Mouse (Mus musculus): ENCODE measurements around the gene Zrsr2.

Zrsr2 gene

DNA sequence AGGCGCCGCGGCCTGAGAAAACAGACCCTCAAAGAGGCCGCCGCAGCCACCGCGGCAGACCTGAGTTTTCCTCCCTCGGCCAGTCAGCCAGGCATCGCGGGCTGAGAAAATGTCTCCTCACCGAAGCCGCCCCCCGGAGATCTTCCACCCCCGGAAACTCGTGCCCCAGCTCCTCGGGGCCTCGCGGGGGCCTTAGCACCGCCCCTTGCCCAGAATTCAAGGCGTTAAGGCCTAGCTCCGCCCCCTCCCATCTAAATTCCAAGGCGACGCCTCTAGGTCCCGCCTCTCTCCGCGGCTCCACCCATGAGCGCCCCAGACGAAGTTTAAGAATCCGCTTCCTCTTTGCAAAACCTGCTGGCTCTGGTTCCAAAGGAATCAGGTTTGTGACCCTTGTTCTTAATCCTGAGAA is at the start of gene Zrsr2:
Zrsr2 (minus strand) TSS at position 195 of the 409 bp plus-strand sequence.
- DNase-seq (ENCODE audit: low spot score in 2 of 2) = peak; percentile 57 to 75

DNA sequence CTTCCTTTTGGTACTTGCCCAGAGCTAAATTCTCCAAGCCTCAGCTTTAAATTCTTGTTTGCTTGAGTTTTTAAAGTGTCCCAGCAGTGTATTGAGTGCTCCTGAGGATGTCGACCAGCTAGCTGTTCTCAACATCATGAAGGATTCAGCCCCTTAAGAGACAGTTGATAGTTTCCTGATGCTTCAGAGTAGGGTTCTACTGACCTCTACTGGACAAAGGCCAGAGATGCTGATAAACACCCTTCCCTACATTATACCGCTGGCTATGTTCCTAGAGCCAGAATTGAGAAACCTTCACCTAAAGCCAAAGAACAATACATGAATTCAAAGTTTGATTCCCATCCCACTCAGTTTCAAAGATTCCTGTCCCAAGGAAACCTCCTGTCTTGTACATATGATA is 46.3 kb upstream of the Zrsr2 start:
- DNase-seq (ENCODE audit: low spot score in 2 of 2) = no peak

DNA sequence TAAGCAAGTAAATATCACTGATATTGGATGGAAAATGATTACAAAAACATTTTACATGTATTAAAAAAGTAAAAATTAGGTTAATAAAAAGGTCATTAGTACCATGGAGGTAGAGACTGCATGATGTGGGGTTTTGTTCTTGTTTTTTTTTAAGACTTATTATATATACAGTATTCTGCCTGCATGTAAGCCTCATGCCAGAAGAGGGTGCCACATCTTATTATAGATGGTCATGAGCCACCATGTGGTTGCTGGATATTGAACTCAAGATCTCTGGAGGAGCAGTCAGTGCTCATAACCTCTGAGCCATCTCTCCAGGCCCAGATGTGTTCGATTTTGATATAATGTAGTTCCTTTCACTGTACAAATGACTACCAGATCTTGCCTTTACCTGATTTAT is 41.4 kb upstream of the Zrsr2 start:
- no peak for DNase-seq (ENCODE audit: low spot score in 2 of 2)

GRCm38 (mm10) chrX:163996754-163997153 is 38.3 kb upstream of the Zrsr2 start:
- DNase-seq (ENCODE audit: low spot score in 2 of 2) = no peak

DNA sequence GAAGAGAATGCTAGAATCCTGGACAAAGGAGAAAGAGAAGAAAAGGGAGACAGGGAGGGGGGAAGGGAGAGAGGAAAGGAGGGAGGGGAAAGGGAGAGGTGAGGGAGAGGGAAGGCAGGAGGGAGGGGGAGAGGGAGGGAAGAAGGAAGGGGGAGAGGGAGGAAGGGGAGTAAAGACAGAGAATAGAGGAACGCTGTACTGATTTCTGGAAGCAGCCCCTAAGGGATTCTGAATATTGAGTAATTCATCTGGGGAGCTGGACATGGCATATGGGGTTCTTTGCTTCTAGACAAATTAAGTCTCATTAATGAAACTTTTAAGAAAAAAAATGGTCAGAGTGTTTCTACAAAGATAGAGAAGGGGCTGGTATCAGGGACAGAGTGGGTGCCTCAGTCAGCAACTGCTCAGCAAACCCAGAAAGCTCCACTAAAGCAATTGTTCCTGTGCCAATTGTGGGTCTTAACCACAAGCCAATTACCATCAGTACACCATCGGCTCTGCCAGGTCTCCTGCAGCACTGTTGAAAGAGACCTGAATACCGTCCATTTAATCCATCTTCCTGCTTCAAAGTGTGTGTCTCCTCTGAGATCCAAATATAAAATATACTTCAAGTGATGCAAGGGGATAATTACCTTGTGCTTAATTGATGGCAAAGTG is 29.4 kb upstream of the Zrsr2 start:
- no peak for DNase-seq (ENCODE audit: low spot score in 2 of 2)

- DNase-seq (ENCODE audit: low spot score in 2 of 2) = no peak
Measured at GRCm38 (mm10) chrX:163982129-163982528, 23.7 kb upstream of the Zrsr2 start.

DNA sequence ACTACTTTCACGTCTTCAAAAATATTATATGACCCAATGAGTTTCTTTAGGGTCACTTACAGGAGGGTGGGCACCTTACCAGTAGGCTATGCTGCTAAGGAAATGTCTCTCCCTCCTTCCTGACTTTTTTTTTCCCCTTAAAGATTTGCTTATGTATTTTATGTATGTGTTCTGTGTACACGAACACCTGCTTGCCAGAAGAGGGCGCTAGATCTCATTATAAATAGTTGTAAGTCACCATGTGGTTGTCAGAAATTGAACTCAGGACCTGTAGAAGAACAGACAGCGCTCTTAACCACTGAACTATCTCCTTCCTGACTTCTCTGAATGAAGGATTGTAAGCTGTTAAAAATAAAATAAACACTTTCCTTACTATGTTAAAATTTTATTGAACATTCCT is 23.0 kb upstream of the Zrsr2 start:
- DNase-seq (ENCODE audit: low spot score in 2 of 2) = no peak

DNA sequence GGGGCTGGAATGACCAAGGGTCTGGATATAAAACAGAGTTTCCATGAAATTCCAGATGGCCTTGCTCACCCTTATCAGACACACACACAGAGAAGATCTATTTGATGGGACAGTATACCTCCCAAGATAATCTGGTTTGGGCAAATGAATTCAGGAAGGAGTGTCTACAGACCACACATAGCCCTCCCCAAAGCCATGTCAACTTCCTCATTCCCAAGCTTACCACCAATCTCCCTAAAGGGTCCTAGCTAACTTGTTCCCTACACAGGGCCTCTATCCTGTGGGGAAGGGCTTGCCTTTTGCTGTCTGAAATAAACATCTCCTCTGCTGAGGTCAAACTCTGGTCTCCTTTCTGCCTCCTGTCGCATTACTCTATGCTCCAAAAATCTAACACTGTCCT is 22.6 kb upstream of the Zrsr2 start:
- no peak for DNase-seq (ENCODE audit: low spot score in 2 of 2)

- DNase-seq (ENCODE audit: low spot score in 2 of 2) = peak; percentile 7 to 36
Measured at GRCm38 (mm10) chrX:163957803-163958466, 526 bp downstream of the Zrsr2 start.

DNA sequence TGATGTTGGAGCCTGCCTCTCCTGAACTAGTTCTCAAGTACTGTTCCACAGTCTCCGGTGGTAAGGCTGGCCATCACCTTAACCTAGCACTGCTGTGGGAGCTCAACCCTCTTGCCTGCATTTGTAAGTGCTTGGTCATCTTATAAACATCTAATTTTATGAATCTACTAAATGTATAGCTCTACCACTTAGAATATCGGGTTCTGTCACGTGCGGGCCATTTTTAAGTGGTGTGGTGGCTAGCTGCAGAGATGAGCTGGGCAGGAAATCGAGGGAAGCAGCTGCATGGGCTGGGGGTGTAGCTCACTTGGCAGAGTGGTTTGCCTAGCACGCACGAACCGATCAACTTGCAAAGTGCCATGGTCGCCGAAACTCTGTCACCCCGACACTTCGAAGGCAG is 1.1 kb downstream of the Zrsr2 start:
- no peak for DNase-seq (ENCODE audit: low spot score in 2 of 2)

DNA sequence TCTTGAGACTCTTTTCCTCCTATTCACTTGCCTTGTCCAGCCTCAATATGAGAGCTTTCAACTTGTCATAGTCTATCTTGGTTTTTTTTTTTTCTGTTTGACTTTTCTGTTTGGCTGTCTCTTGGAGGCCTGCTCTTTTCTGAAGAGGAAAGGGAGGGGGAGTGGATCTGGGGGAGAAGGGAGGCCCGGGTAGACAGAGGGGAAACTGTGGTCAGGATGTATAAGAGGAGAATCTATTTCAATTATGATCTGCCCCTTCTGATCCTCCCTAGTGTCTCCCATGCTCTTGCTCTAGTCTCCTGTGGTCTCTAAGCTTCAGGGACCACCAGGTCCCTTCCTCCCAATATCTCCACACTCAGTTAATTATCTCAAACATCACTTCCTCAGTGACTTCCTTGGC is 6.8 kb downstream of the Zrsr2 start:
- DNase-seq (ENCODE audit: low spot score in 2 of 2) = no peak

DNA sequence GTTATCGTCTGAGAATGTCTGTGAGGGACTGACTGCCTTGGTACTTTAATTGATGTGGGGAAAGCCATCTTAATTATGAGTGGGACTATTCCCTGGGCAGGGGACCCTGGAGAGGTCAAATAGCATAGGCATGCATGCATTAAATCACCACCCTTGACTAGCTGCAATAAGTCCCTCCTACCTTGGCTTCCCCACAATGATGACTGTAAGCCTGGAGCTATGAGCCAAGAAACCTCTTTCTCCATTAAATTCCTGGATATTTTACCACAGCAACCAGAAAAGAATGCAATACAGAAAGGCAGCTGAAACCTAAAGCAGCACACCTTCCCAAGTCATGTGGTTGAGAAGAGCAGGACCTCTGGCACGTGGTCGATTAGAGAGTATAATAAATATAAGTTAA is 14.1 kb downstream of the Zrsr2 start:
- DNase-seq (ENCODE audit: low spot score in 2 of 2) = no peak

DNA sequence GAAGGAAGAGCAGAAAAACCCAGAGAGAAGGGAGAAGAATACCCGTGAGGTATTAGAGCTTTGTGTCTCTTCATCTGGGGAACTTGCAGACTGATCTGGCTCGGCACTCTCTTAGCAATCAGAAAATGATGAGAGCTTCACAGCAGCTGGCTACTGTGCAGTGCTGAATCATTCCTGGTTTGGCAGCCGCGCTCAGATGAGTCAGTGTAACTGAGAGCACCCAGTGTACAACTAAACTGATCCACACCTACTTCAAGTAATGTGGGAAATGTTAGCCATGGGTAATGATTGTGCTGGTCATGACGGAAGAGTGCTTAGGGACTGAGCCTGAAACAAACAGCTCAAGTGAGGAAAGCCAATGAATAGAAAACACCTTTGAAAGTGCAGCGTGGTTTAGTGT is 19.9 kb downstream of the Zrsr2 start:
- DNase-seq (ENCODE audit: low spot score in 2 of 2) = peak; percentile 51 to 62

DNA sequence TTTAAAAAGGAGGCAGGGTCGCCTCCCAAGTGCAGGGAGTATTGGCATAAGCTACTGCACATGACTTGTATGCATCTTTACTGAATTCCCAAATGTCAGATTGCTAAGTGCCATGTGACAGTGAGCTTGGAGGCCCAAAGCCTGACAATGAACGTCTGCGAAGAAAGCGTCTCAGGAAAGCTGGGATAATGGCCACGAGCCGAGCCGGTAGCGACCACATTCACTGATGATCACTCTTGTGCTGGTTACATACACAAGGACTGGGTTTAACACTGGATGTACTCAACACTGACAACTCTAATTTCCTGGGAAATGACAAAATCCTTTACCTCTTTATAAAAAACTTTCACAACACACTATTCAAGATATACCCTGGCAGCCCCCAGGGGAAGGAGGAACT is 23.7 kb downstream of the Zrsr2 start:
- DNase-seq (ENCODE audit: low spot score in 2 of 2) = no peak

GRCm38 (mm10) chrX:163929550-163929949 is 28.9 kb downstream of the Zrsr2 start:
- no peak for DNase-seq (ENCODE audit: low spot score in 2 of 2)

- DNase-seq (ENCODE audit: low spot score in 2 of 2) = no peak
Measured at GRCm38 (mm10) chrX:163912791-163913190, 45.7 kb downstream of the Zrsr2 start.

GRCm38 (mm10) chrX:163909381-163909780 is 49.1 kb downstream of the Zrsr2 start:
- peak; percentile 2 to 3 for DNase-seq (ENCODE audit: low spot score in 2 of 2)

- DNase-seq (ENCODE audit: low spot score in 2 of 2) = peak; percentile 92
Measured at GRCm38 (mm10) chrX:163908337-163909250, 49.9 kb downstream of the Zrsr2 start, which contains the start of gene Ap1s2. Gene Ap1s2 (plus strand): TSS chrX:163909017.

DNA sequence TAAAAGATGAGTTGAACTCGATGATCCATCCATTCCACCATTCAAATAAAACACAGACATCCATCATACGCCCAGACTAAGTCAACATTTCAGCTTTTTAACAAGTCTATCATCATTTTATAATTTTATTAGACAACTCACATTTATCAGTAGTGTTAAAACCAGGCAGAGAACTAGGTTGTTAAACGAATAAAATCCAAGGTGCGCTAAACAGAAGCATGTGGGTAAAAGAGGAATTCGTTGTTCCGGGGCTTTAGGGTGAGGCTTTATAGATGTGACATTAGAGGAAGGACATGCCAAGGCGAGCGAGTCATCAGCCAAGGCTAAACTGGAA is 50.5 kb downstream of the Zrsr2 start:
- DNase-seq (ENCODE audit: low spot score in 2 of 2) = no peak

DNA sequence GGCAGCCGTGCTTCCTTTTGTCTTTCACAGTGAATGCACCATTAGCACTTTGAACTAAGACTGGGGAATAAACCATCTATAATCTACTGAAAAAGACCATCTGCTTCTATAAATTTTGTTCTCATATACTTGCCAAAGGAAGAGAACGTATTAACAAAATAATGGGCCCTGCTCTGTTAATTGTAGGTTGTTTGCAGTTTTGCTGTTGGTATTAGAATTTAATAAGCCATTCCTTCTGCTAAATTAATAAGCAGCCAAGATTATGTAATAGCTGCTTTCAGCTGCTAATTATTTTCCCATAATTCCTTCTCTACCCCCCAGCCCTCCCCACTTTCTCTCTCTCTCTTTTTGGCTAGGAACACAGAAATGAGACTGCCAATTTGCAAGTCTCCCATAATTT is 51.6 kb downstream of the Zrsr2 start:
- no peak for DNase-seq (ENCODE audit: low spot score in 2 of 2)

DNA sequence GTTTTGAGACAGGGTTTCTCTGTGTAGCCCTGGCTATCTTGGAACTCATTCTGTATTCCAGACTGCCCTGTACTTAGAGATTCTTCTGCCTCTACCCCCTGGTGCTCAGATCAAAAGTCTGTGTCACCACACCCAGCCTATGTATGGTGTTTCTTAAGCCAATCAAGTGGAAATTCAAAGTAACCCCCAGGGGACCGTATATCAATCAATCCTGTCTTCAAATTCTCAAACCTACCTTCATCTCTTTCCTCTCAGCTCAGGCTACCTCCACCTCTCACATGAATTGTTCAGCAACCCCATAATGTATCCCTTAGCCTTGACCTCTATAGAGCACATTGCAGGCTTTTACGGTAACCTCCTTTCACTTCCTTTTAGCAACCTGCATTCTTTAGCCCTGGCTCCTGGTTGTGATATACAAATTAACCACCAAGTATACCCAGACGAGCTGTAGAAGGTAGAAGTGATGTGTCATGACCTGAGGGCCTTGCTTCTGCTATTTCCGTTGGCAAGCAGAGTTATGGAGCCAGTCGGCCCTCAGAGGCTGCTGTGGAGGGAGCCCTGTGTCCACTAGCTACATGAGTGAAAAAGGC is 58.9 kb downstream of the Zrsr2 start:
- DNase-seq (ENCODE audit: low spot score in 2 of 2) = no peak

GRCm38 (mm10) chrX:163897354-163897753 is 61.1 kb downstream of the Zrsr2 start:
- no peak for DNase-seq (ENCODE audit: low spot score in 2 of 2)

All from right cerebral cortex, postnatal 36 days (tissue).